Mouse (Mus musculus): Measurements from ENCODE around the gene Trpv1. TPM values are rescaled to one million over a fixed set of nuclear protein-coding genes. Genes with fewer than 3 reads are reported as not detected.
A peak's percentile ranks its signal among the peaks of the same experiment; 100 is the strongest.

Gene Trpv1
- polyA plus RNA-seq, 1 experiment from 2014 or later, result not detected

DNA sequence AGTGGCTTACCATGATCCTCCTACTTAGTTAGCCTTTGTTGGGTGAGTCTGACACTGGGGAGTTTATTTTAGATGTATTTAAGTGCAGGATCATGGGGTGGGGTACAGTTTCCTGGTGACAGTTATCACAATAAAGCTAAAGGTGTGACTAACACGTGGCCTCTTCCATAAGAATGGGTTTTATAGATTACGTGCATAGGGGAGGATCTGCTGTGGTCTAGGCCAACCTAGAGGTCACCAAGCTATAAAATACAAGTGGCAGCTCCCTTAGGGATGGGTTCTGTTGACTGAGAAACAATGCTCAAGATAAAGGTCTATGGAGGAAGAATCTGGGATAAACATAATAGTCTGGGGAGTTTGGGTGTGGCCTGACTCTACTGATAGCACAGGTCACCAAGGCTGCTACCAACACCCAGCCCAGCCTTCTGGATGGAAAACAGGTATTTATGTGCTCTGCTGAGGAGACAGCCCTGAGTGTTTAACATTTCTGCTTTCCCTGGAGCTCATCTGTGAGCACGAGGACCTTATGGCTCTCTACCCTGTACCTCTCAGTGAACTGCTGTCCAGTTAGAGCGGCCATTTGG lies 23.4 kb downstream of the Trpv1 start:
- no peak overlapping the region for H3K27ac ChIP-seq (ENCODE audit: low read depth, low read length)
- H3K4me1 ChIP-seq (ENCODE audit: control insufficient read depth, insufficient read depth, low read length), result no peaks in the 10 kb centered on the region
- ATAC-seq (ENCODE audit: low read depth), result no peak
- H3K9ac ChIP-seq (replicated peaks; ENCODE audit: low read depth, low read length), result no peak overlapping the region
- H3K27me3 ChIP-seq (ENCODE audit: control insufficient read depth, insufficient read depth, low read length), result no peaks in the 10 kb centered on the region
- no peaks in the 10 kb centered on the region for H3K9me3 ChIP-seq (ENCODE audit: control insufficient read depth, low read length)
- WGBS, result 72% methylated on average over 4 of the region's 4 CpGs
- H3K4me2 ChIP-seq (ENCODE audit: low read depth, low read length), result no peak overlapping the region
- H3K36me3 ChIP-seq (ENCODE audit: control insufficient read depth, insufficient read depth, low read length), result no peaks in the 10 kb centered on the region
- H3K4me3 ChIP-seq (ENCODE audit: low read depth, low read length), result no peak overlapping the region

DNA sequence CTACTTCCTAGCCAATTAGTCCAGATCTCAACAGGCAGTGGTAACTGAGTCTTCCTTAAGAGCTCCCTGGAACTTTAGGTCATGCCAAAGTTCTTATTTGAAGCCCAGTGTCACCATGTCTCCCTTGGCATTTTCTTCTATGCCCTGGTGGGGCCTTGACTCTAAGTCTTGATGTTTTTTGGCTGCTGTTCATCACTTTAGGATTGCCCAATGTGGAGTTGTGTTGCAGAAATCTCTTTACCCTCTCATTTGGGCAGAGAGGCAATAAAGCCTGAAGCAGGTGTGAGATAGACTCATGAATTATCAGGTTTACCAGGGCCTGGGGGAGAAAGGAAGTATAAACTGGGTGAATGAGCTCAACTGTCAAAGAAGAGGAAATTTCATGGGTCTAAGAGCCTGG lies 24.6 kb downstream of the Trpv1 start:
- H3K9ac ChIP-seq (replicated peaks; ENCODE audit: low read depth, low read length), result no peak overlapping the region
- no peak for ATAC-seq (ENCODE audit: low read depth)

DNA sequence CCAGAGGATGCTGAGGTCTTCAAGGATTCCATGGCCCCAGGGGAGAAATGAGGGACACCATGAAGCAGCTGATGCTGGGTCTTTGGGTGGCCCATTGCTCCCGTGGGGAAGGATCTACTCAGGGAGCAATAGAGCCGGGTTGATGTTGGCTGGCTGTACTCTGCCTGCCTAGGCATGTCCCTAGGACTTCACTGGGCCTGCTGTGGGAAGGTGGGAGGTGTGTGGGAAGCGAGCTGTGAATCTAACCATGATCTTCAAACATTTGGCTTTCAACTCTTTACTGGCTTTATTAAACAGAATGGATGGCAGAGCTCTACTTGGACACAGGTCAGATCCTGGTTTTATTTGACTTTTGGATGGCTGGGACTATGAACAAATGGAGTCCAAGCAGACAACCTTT lies 26.4 kb downstream of the Trpv1 start:
- no peak overlapping the region for H3K4me3 ChIP-seq (ENCODE audit: low read depth, low read length)
- 74% methylated on average over 3 of the region's 3 CpGs for WGBS
- no peak overlapping the region for H3K4me2 ChIP-seq (ENCODE audit: low read depth, low read length)
- H3K27me3 ChIP-seq (ENCODE audit: control insufficient read depth, insufficient read depth, low read length), result no peaks in the 10 kb centered on the region
- no peak overlapping the region for H3K9ac ChIP-seq (replicated peaks; ENCODE audit: low read depth, low read length)
- no peak overlapping the region for H3K27ac ChIP-seq (ENCODE audit: low read depth, low read length)
- H3K9me3 ChIP-seq (ENCODE audit: control insufficient read depth, low read length), result no peaks in the 10 kb centered on the region
- no peaks in the 10 kb centered on the region for H3K36me3 ChIP-seq (ENCODE audit: control insufficient read depth, insufficient read depth, low read length)
- H3K4me1 ChIP-seq (ENCODE audit: control insufficient read depth, insufficient read depth, low read length), result no peaks in the 10 kb centered on the region
- ATAC-seq (ENCODE audit: low read depth), result no peak

More for the DNA sequence above, 24.6 kb downstream of the Trpv1 start:
- Histone ChIP-seq H3K4me1 (ENCODE audit: control insufficient read depth, insufficient read depth, low read length) (no peaks in the 10 kb centered on the region), H3K4me3 (ENCODE audit: low read depth, low read length) (no peak overlapping the region), H3K4me2 (ENCODE audit: low read depth, low read length) (no peak overlapping the region), H3K9me3 (ENCODE audit: control insufficient read depth, low read length) (no peaks in the 10 kb centered on the region), H3K27me3 (ENCODE audit: control insufficient read depth, insufficient read depth, low read length) (no peaks in the 10 kb centered on the region), H3K27ac (ENCODE audit: low read depth, low read length) (no peak overlapping the region), H3K36me3 (ENCODE audit: control insufficient read depth, insufficient read depth, low read length) (no peaks in the 10 kb centered on the region)

DNA sequence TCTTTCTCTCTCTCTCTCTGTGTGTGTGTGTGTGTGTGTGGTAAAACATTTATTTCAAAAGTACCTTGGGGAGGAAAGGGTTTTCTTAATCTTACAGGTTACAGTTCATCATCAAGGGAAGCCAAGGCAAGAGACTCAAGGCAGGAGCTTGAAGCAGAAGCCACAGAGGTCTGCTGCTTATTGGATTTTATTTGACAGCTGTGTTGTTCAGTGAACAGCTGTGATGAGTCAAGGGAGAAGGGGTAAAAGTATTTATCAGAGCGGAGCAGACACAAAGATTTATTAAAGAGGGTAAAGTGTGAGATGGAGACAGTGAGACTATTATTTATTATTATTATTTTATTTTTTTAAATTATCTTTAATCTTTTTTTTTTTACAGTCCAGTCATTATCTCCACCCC lies 27.3 kb downstream of the Trpv1 start:
- no peaks in the 10 kb centered on the region for H3K4me1 ChIP-seq (ENCODE audit: control insufficient read depth, insufficient read depth, low read length)
- H3K4me2 ChIP-seq (ENCODE audit: low read depth, low read length), result no peak overlapping the region
- no peaks in the 10 kb centered on the region for H3K36me3 ChIP-seq (ENCODE audit: control insufficient read depth, insufficient read depth, low read length)
- H3K27me3 ChIP-seq (ENCODE audit: control insufficient read depth, insufficient read depth, low read length), result no peaks in the 10 kb centered on the region
- H3K9me3 ChIP-seq (ENCODE audit: control insufficient read depth, low read length), result no peaks in the 10 kb centered on the region
- H3K4me3 ChIP-seq (ENCODE audit: low read depth, low read length), result no peak overlapping the region
- H3K9ac ChIP-seq (replicated peaks; ENCODE audit: low read depth, low read length), result no peak overlapping the region
- no peak for ATAC-seq (ENCODE audit: low read depth)
- 83% methylated on average over 1 of the region's 1 CpGs for WGBS
- no peak overlapping the region for H3K27ac ChIP-seq (ENCODE audit: low read depth, low read length)

DNA sequence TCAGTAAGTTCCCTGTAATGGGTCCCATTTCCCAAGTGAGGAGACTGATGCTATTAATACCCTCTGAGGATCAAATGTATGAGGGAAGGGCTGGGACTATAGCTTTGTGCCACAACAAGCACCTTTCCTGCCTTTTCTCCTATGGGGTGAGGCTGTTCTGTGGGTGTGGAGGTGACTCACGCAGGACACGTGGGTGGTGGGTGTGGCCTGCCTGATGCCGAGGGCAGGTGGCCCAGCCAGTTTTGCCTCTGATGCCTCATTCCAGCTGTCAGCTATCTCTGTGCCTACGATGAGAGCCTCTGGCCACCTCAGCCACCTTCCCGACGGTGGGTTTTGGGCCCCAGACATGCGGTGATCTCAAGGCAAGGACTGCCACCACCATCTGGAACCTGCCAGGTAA lies 33.2 kb downstream of the Trpv1 start, which contains the start of gene Trpv3:
Gene Trpv3, plus strand, starts transcription at position 122 of the 400 bp plus-strand sequence.
- Histone ChIP-seq H3K27me3 (ENCODE audit: control insufficient read depth, insufficient read depth, low read length) (no peaks in the 10 kb centered on the region), H3K9ac (replicated peaks; ENCODE audit: low read depth, low read length) (no peak within 1 kb of the TSS), H3K4me1 (ENCODE audit: control insufficient read depth, insufficient read depth, low read length) (no peaks in the 10 kb centered on the region), H3K4me3 (ENCODE audit: low read depth, low read length) (no peak within 1 kb of the TSS), H3K36me3 (ENCODE audit: control insufficient read depth, insufficient read depth, low read length) (no peaks in the 10 kb centered on the region), H3K9me3 (ENCODE audit: control insufficient read depth, low read length) (no peaks in the 10 kb centered on the region), H3K27ac (ENCODE audit: low read depth, low read length) (no peak within 1 kb of the TSS), H3K4me2 (ENCODE audit: low read depth, low read length) (no peak within 1 kb of the TSS)
- 90% methylated on average over 7 of the region's 7 CpGs for WGBS
- ATAC-seq (ENCODE audit: low read depth), result no peak

DNA sequence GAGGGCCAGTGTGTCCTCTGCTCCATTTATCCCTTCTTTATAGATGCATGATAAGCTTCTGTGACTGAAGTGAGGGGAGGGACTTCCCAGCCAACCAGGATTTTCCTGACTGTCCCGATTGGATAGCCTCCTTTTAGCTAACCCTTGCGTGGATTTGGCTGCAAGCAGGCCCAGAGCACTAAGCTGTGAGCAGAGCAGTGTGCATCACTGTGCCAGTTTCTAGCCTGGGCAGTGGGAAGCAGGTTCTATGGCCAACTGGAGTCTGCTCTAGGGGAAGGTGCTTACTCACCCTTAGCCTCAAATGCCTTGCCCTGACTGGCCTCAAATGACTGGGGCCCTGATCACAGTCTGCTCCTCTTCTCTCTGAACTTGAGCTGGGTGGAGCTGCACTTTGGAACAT lies 40.7 kb downstream of the Trpv1 start:
- H3K9me3 ChIP-seq (ENCODE audit: control insufficient read depth, low read length), result no peaks in the 10 kb centered on the region
- no peaks in the 10 kb centered on the region for H3K36me3 ChIP-seq (ENCODE audit: control insufficient read depth, insufficient read depth, low read length)
- no peak overlapping the region for H3K4me2 ChIP-seq (ENCODE audit: low read depth, low read length)
- H3K9ac ChIP-seq (replicated peaks; ENCODE audit: low read depth, low read length), result no peak overlapping the region
- H3K27ac ChIP-seq (ENCODE audit: low read depth, low read length), result no peak overlapping the region
- no peak overlapping the region for H3K4me3 ChIP-seq (ENCODE audit: low read depth, low read length)
- no peaks in the 10 kb centered on the region for H3K4me1 ChIP-seq (ENCODE audit: control insufficient read depth, insufficient read depth, low read length)
- no peaks in the 10 kb centered on the region for H3K27me3 ChIP-seq (ENCODE audit: control insufficient read depth, insufficient read depth, low read length)
- 47% methylated on average over 2 of the region's 2 CpGs for WGBS
- ATAC-seq (ENCODE audit: low read depth), result no peak

DNA sequence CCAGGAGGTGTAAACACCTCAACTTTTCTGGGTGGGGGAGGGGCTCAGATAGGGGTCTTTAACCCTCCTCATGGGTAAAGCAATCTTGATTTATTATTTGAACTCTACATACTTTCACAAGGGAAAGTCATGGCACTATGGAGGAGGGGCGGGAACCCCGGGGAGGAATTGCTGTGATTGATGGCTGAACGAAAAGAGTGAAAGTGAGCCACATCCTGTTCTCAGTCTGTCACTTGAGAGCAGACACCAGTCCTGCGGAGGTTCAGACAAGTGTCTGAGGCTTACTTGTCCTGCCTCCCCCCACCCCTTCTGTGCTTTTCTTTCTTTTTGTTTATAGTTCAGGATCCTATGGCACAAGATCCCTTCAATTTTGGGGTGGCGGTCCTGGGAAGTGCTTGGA lies 46.6 kb downstream of the Trpv1 start:
- Histone ChIP-seq H3K27ac (ENCODE audit: low read depth, low read length) (no peak overlapping the region), H3K36me3 (ENCODE audit: control insufficient read depth, insufficient read depth, low read length) (no peaks in the 10 kb centered on the region), H3K9ac (replicated peaks; ENCODE audit: low read depth, low read length) (no peak overlapping the region), H3K27me3 (ENCODE audit: control insufficient read depth, insufficient read depth, low read length) (no peaks in the 10 kb centered on the region), H3K4me3 (ENCODE audit: low read depth, low read length) (no peak overlapping the region), H3K4me1 (ENCODE audit: control insufficient read depth, insufficient read depth, low read length) (no peaks in the 10 kb centered on the region), H3K4me2 (ENCODE audit: low read depth, low read length) (no peak overlapping the region), H3K9me3 (ENCODE audit: control insufficient read depth, low read length) (no peaks in the 10 kb centered on the region)
- WGBS, result 51% methylated on average over 5 of the region's 5 CpGs
- ATAC-seq (ENCODE audit: low read depth), result no peak

DNA sequence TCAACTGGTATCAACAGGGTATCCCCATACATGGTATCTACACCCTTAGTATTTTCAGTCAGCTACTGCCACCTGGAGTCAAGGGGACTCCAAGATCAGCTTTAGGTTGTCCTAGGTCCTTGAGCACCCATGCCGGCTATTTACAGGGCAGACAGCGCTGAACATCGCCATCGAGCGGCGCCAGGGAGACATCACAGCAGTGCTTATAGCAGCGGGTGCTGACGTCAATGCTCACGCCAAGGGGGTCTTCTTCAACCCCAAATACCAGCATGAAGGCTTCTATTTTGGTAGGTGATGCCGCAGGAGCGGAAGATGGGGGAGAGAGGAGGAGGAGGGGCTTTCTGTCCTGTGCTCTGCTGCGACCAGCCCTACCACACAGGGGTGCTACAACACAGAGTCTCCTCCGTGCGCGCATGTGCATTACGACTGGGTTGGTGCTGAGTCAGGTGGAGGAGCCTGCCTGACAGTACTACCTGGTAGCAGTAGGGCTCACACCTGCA lies 47.5 kb downstream of the Trpv1 start:
- no peak overlapping the region for H3K27ac ChIP-seq (ENCODE audit: low read depth, low read length)
- 0 out of 2 replicates have a peak overlapping the region, but pooled peaks have one; percentile 37 for H3K9ac ChIP-seq (replicated peaks; ENCODE audit: low read depth, low read length)
- H3K4me1 ChIP-seq (ENCODE audit: control insufficient read depth, insufficient read depth, low read length), result no peaks in the 10 kb centered on the region
- ATAC-seq (ENCODE audit: low read depth), result peak; percentile 91
- H3K4me3 ChIP-seq (ENCODE audit: low read depth, low read length), result peak overlapping the region; percentile 32
- H3K36me3 ChIP-seq (ENCODE audit: control insufficient read depth, insufficient read depth, low read length), result no peaks in the 10 kb centered on the region
- H3K9me3 ChIP-seq (ENCODE audit: control insufficient read depth, low read length), result no peaks in the 10 kb centered on the region
- WGBS, result 3% methylated on average over 16 of the region's 16 CpGs
- H3K4me2 ChIP-seq (ENCODE audit: low read depth, low read length), result peak overlapping the region; percentile 48
- no peaks in the 10 kb centered on the region for H3K27me3 ChIP-seq (ENCODE audit: control insufficient read depth, insufficient read depth, low read length)

DNA sequence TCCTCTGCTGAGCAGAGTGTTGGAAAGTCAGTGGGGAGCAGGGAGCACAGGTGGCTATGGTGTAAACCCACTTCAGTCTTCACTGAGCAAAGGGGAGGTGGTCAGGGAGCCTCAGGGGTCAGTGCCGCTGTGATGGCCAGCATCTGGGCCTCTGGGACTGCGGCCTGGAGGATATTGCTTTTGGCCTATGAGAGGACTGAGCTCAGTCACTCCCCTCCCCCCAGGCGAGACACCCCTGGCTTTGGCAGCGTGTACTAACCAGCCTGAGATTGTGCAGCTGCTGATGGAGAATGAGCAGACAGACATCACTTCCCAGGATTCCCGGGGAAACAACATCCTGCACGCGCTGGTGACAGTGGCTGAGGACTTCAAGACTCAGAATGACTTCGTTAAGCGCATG lies 49.3 kb downstream of the Trpv1 start:
- H3K27ac ChIP-seq (ENCODE audit: low read depth, low read length), result no peak overlapping the region
- H3K4me2 ChIP-seq (ENCODE audit: low read depth, low read length), result no peak overlapping the region
- H3K4me3 ChIP-seq (ENCODE audit: low read depth, low read length), result no peak overlapping the region
- WGBS, result 86% methylated on average over 9 of the region's 9 CpGs
- no peaks in the 10 kb centered on the region for H3K4me1 ChIP-seq (ENCODE audit: control insufficient read depth, insufficient read depth, low read length)
- no peaks in the 10 kb centered on the region for H3K36me3 ChIP-seq (ENCODE audit: control insufficient read depth, insufficient read depth, low read length)
- H3K9me3 ChIP-seq (ENCODE audit: control insufficient read depth, low read length), result no peaks in the 10 kb centered on the region
- no peak overlapping the region for H3K9ac ChIP-seq (replicated peaks; ENCODE audit: low read depth, low read length)
- H3K27me3 ChIP-seq (ENCODE audit: control insufficient read depth, insufficient read depth, low read length), result no peaks in the 10 kb centered on the region
- ATAC-seq (ENCODE audit: low read depth), result no peak
